Mouse (Mus musculus) liver, postnatal 0 days (tissue): ENCODE measurements around the gene 4430402I18Rik. TPM values are rescaled to one million over a fixed set of nuclear protein-coding genes. Genes with fewer than 3 reads are reported as not detected.

ENCODE experiments used
- ATAC-seq: fragments of 200-750 bp; cut with Nextera tagmentation; 2 replicates; pipeline ENCODE4 v1.8.0; 2017; ENCODE audit warnings: mild to moderate bottlenecking, moderate library complexity
- DNase-seq: peaks from one replicate; pipeline ENCODE4 v3.0.0-alpha.2; 2016
- H3K27ac ChIP-seq: fragments of 300-500 bp; sonication (generic); 2 replicates; pipeline ENCODE4 v1.5.1; 2014; ENCODE audit warnings: antibody characterized with exemption, moderate library complexity, mild to moderate bottlenecking, low read depth
- H3K27me3 ChIP-seq: fragments of 300-500 bp; sonication (generic); 2 replicates; pipeline ENCODE4 v1.6.1; 2014; ENCODE audit warnings: low read length, control low read depth, mixed read lengths; ENCODE audit not compliant: insufficient read depth
- H3K36me3 ChIP-seq: fragments of 300-500 bp; sonication (generic); replicated peaks from 2 replicates; pipeline ENCODE4 v1.6.1; 2014; ENCODE audit warnings: mild to moderate bottlenecking, control low read depth, low read length, moderate library complexity, mixed read lengths; ENCODE audit not compliant: insufficient read depth
- H3K4me1 ChIP-seq: fragments of 300-500 bp; sonication (generic); 2 replicates; pipeline ENCODE4 v1.6.1; 2014; ENCODE audit warnings: antibody characterized with exemption, mild to moderate bottlenecking, control low read depth; ENCODE audit not compliant: insufficient read depth
- H3K4me2 ChIP-seq: fragments of 300-500 bp; sonication (generic); 2 replicates; pipeline ENCODE4 v1.6.1; 2014; ENCODE audit warnings: low read depth, mild to moderate bottlenecking, low read length, moderate library complexity, mixed read lengths
- H3K4me3 ChIP-seq: fragments of 300-500 bp; sonication (generic); 2 replicates; pipeline ENCODE4 v1.5.1; 2014; ENCODE audit warnings: low read depth, low read length
- H3K9ac ChIP-seq: fragments of 300-500 bp; sonication (generic); replicated peaks from 2 replicates; pipeline ENCODE4 v1.6.1; 2014; ENCODE audit warnings: mild to moderate bottlenecking, moderate library complexity
- H3K9me3 ChIP-seq: fragments of 300-500 bp; sonication (generic); 2 replicates; pipeline ENCODE4 v1.6.1; 2016; ENCODE audit warnings: mild to moderate bottlenecking, control low read depth, low read length, mixed read lengths
- CTCF ChIP-seq: sonication (generic); IDR thresholded peaks from 2 replicates; pipeline ENCODE4 v1.5.1; 2016; ENCODE audit warnings: antibody characterized with exemption, low read depth
- EP300 ChIP-seq: IDR thresholded peaks from 2 replicates; pipeline ENCODE4 v1.6.1; 2016; ENCODE audit warnings: antibody characterized with exemption, low read depth, mild to moderate bottlenecking
- WGBS: fragments of 180-500 bp; shearing (Covaris S2); extraction: QIAGEN DNeasy Blood & Tissue Kit; methylation state at CpG from one replicate; pipeline ENCODE4 v1.1.7; 2014; ENCODE audit not compliant: insufficient replicate concordance; 5-methylcytosine and 5-hydroxymethylcytosine counted together
- polyA plus RNA-seq: library from polyadenylated mRNA; unstranded; fragments of >200 nt; fragmentation: Nextera tagmentation; extraction: Ambion mirVana; gene quantifications from 2 replicates; pipeline ENCODE4 v1.2.1, GENCODE M21; 2015

Gene 4430402I18Rik
- polyA plus RNA-seq, 1 experiment from 2014 or later: 8.1 TPM

- DNase-seq: no peak
- WGBS: 45% methylated on average over 2 of the region's 2 CpGs
- peak overlapping the region; percentile 67 for H3K27ac ChIP-seq
Observed at GRCm38 (mm10) chr19:28915602-28916250, 51.9 kb downstream of the 4430402I18Rik start.

GRCm38 (mm10) chr19:28914598-28914997, 53.0 kb downstream of the 4430402I18Rik start:
- 27% methylated on average over 6 of the region's 6 CpGs for WGBS
- Histone ChIP-seq H3K4me2 (no peak overlapping the region), H3K9ac (no peak overlapping the region), H3K4me3 (no peak overlapping the region), H3K36me3 (no peaks in the 10 kb centered on the region), H3K9me3 (no peaks in the 10 kb centered on the region), H3K27me3 (no peaks in the 10 kb centered on the region), H3K4me1 (peaks cover 15% of the 10 kb centered on the region; the same call in 1 of the 2 replicates), H3K27ac (no peak overlapping the region)
- TF ChIP-seq CTCF (no peak), EP300 (no peak)
- ATAC-seq (no peak), DNase-seq (no peak)

More at GRCm38 (mm10) chr19:28915602-28916250, 51.9 kb downstream of the 4430402I18Rik start:
- H3K4me3 ChIP-seq: no peak overlapping the region
- TF ChIP-seq CTCF (no peak), EP300 (no peak)
- ATAC-seq: no peak; the same call in 1 of the 2 replicates
- no peaks in the 10 kb centered on the region for H3K27me3 ChIP-seq
- no peak overlapping the region for H3K9ac ChIP-seq
- H3K4me1 ChIP-seq: peaks cover 15% of the 10 kb centered on the region; the same call in 1 of the 2 replicates
- H3K9me3 ChIP-seq: no peaks in the 10 kb centered on the region
- H3K4me2 ChIP-seq: no peak overlapping the region
- H3K36me3 ChIP-seq: no peaks in the 10 kb centered on the region

GRCm38 (mm10) chr19:28908693-28909092, 58.9 kb downstream of the 4430402I18Rik start:
- WGBS: 74% methylated on average over 9 of the region's 9 CpGs
- DNase-seq (no peak), ATAC-seq (no peak)
- no peak overlapping the region for H3K9ac ChIP-seq
- no peak overlapping the region for H3K4me3 ChIP-seq
- no peaks in the 10 kb centered on the region for H3K4me1 ChIP-seq
- H3K9me3 ChIP-seq: no peaks in the 10 kb centered on the region
- H3K27me3 ChIP-seq: no peaks in the 10 kb centered on the region
- no peak overlapping the region for H3K27ac ChIP-seq
- H3K36me3 ChIP-seq: no peaks in the 10 kb centered on the region
- TF ChIP-seq CTCF (no peak), EP300 (no peak)
- H3K4me2 ChIP-seq: no peak overlapping the region

- no peak for DNase-seq
- Histone ChIP-seq H3K9me3 (no peaks in the 10 kb centered on the region), H3K4me2 (no peak overlapping the region), H3K4me3 (no peak overlapping the region), H3K36me3 (no peaks in the 10 kb centered on the region), H3K4me1 (no peaks in the 10 kb centered on the region), H3K9ac (no peak overlapping the region), H3K27ac (no peak overlapping the region), H3K27me3 (no peaks in the 10 kb centered on the region)
- no peak for ATAC-seq
- TF ChIP-seq EP300 (no peak), CTCF (no peak)
- 79% methylated on average over 4 of the region's 4 CpGs for WGBS
Observed at GRCm38 (mm10) chr19:28908186-28908585, 59.4 kb downstream of the 4430402I18Rik start.

- TF ChIP-seq EP300: no peak
- no peak for TF ChIP-seq CTCF
Observed at GRCm38 (mm10) chr19:28903536-28904119, 64.0 kb downstream of the 4430402I18Rik start.

GRCm38 (mm10) chr19:28902806-28903205, 64.8 kb downstream of the 4430402I18Rik start:
- WGBS: 72% methylated on average over 4 of the region's 4 CpGs
- TF ChIP-seq EP300 (no peak), CTCF (no peak)
- ATAC-seq: no peak
- H3K4me3 ChIP-seq: no peak overlapping the region
- H3K27me3 ChIP-seq: no peaks in the 10 kb centered on the region
- no peaks in the 10 kb centered on the region for H3K4me1 ChIP-seq
- H3K36me3 ChIP-seq: no peaks in the 10 kb centered on the region
- H3K9me3 ChIP-seq: no peaks in the 10 kb centered on the region
- H3K27ac ChIP-seq: no peak overlapping the region
- DNase-seq: no peak
- no peak overlapping the region for H3K9ac ChIP-seq
- no peak overlapping the region for H3K4me2 ChIP-seq

More at GRCm38 (mm10) chr19:28903536-28904119, 64.0 kb downstream of the 4430402I18Rik start:
- DNase-seq (no peak), ATAC-seq (no peak)
- no peaks in the 10 kb centered on the region for H3K36me3 ChIP-seq
- H3K9me3 ChIP-seq: no peaks in the 10 kb centered on the region
- H3K4me1 ChIP-seq: no peaks in the 10 kb centered on the region
- H3K4me3 ChIP-seq: no peak overlapping the region
- no peak overlapping the region for H3K4me2 ChIP-seq
- H3K27ac ChIP-seq: no peak overlapping the region
- H3K27me3 ChIP-seq: no peaks in the 10 kb centered on the region
- 72% methylated on average over 8 of the region's 8 CpGs for WGBS
- H3K9ac ChIP-seq: no peak overlapping the region
